Mouse (Mus musculus): ENCODE measurements at regions not wholly inside any gene's neighbourhood (a gene's known extent, or its start where the extent isn't known, plus 50 kb on each side); places are given as distances from the start of the nearest gene placed in this dataset.
A peak's percentile ranks its signal among the peaks of the same experiment; 100 is the strongest.

GRCm38 (mm10) chr2:9267675-9268074 lies 613.4 kb upstream of the 4930412O13Rik start:
- no peak for ATAC-seq (ENCODE audit: low FRiP score, low TSS enrichment)
- Histone ChIP-seq H3K9ac (ENCODE audit: low read depth, low read length) (no peak overlapping the region), H3K4me1 (ENCODE audit: control insufficient read depth, insufficient read depth, low read length) (no peaks in the 10 kb centered on the region), H3K4me3 (ENCODE audit: low read length) (no peak overlapping the region), H3K27ac (ENCODE audit: low read depth, low read length) (no peak overlapping the region), H3K4me2 (replicated peaks; ENCODE audit: low read depth, low read length) (no peak overlapping the region), H3K27me3 (ENCODE audit: control insufficient read depth, insufficient read depth, low read length) (no peaks in the 10 kb centered on the region), H3K9me3 (ENCODE audit: control insufficient read depth, low read length) (no peaks in the 10 kb centered on the region), H3K36me3 (ENCODE audit: control insufficient read depth, insufficient read depth, low read length) (no peaks in the 10 kb centered on the region)
- WGBS, result 96% methylated on average over 4 of the region's 4 CpGs

- no peak overlapping the region for H3K27ac ChIP-seq (ENCODE audit: low read depth, low read length)
- H3K27me3 ChIP-seq (ENCODE audit: control insufficient read depth, insufficient read depth, low read length), result no peaks in the 10 kb centered on the region
- no peak for ATAC-seq (ENCODE audit: low FRiP score, low TSS enrichment)
- no peak overlapping the region for H3K9ac ChIP-seq (ENCODE audit: low read depth, low read length)
- H3K4me1 ChIP-seq (ENCODE audit: control insufficient read depth, insufficient read depth, low read length), result 0 out of 2 replicates have a peak, but pooled peaks cover 3% of the 10 kb centered on the region
- no peaks in the 10 kb centered on the region for H3K36me3 ChIP-seq (ENCODE audit: control insufficient read depth, insufficient read depth, low read length)
- H3K4me2 ChIP-seq (replicated peaks; ENCODE audit: low read depth, low read length), result no peak overlapping the region
- H3K9me3 ChIP-seq (ENCODE audit: control insufficient read depth, low read length), result no peaks in the 10 kb centered on the region
- 88% methylated on average over 2 of the region's 2 CpGs for WGBS
- H3K4me3 ChIP-seq (ENCODE audit: low read length), result no peak overlapping the region
Measured at GRCm38 (mm10) chr2:9283441-9283840, 597.6 kb upstream of the 4930412O13Rik start.

DNA sequence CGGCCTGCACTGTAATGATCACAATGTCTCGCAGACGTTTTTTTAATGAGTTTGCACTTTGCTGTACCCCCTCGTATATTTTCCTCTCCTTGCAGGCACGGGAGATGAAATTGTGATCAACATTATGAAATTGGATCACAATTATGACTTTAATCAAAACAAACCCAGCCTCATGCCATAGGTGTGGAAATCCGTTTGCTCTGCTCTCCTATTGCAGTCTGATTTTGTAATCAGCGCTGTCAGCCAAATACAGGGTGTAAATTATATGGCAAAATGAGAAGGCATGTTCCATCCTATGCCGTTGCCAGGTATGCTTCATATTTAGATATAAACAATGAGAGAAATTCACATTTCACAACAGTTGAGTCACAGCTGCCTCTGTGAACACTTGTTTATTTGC lies 595.3 kb upstream of the 4930412O13Rik start:
- no peak overlapping the region for H3K27ac ChIP-seq (ENCODE audit: low read depth, low read length)
- no peak for ATAC-seq (ENCODE audit: low FRiP score, low TSS enrichment)
- WGBS, result 60% methylated on average over 8 of the region's 8 CpGs

DNA sequence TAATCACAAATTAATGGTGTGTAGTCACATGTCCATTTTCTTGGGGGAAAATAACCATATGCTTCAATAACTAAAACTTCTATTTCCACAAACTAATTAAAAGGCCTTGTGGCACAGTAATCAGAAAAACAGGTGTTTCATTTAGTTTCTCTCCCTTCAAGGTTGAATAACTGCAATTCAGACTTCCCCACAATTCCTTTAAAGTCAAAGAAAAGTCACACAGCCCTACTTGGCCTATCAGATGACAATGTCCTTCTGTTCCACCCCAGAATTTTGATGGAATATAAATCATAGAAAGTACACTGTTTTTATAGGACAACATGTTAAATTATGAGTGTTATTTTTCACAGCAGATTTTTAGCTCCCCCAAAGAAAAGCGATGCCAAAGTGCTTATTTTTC lies 594.0 kb upstream of the 4930412O13Rik start:
- no peaks in the 10 kb centered on the region for H3K9me3 ChIP-seq (ENCODE audit: control insufficient read depth, low read length)

More for the DNA sequence above, 595.3 kb upstream of the 4930412O13Rik start:
- 0 out of 2 replicates have a peak, but pooled peaks cover 3% of the 10 kb centered on the region for H3K4me1 ChIP-seq (ENCODE audit: control insufficient read depth, insufficient read depth, low read length)
- H3K27me3 ChIP-seq (ENCODE audit: control insufficient read depth, insufficient read depth, low read length), result no peaks in the 10 kb centered on the region
- H3K4me3 ChIP-seq (ENCODE audit: low read length), result no peak overlapping the region
- no peaks in the 10 kb centered on the region for H3K36me3 ChIP-seq (ENCODE audit: control insufficient read depth, insufficient read depth, low read length)
- H3K9me3 ChIP-seq (ENCODE audit: control insufficient read depth, low read length), result no peaks in the 10 kb centered on the region
- no peak overlapping the region for H3K4me2 ChIP-seq (replicated peaks; ENCODE audit: low read depth, low read length)
- H3K9ac ChIP-seq (ENCODE audit: low read depth, low read length), result no peak overlapping the region

GRCm38 (mm10) chr2:9287623-9288022 lies 593.4 kb upstream of the 4930412O13Rik start:
- Histone ChIP-seq H3K9ac (ENCODE audit: low read depth, low read length) (no peak overlapping the region), H3K27ac (ENCODE audit: low read depth, low read length) (no peak overlapping the region), H3K4me2 (replicated peaks; ENCODE audit: low read depth, low read length) (no peak overlapping the region), H3K27me3 (ENCODE audit: control insufficient read depth, insufficient read depth, low read length) (no peaks in the 10 kb centered on the region), H3K4me3 (ENCODE audit: low read length) (no peak overlapping the region), H3K9me3 (ENCODE audit: control insufficient read depth, low read length) (no peaks in the 10 kb centered on the region), H3K36me3 (ENCODE audit: control insufficient read depth, insufficient read depth, low read length) (no peaks in the 10 kb centered on the region), H3K4me1 (ENCODE audit: control insufficient read depth, insufficient read depth, low read length) (0 out of 2 replicates have a peak, but pooled peaks cover 3% of the 10 kb centered on the region)
- ATAC-seq (ENCODE audit: low FRiP score, low TSS enrichment), result no peak
- WGBS, result 31% methylated on average over 6 of the region's 6 CpGs

More for the DNA sequence above, 594.0 kb upstream of the 4930412O13Rik start:
- Histone ChIP-seq H3K9ac (ENCODE audit: low read depth, low read length) (no peak overlapping the region), H3K4me3 (ENCODE audit: low read length) (no peak overlapping the region), H3K4me1 (ENCODE audit: control insufficient read depth, insufficient read depth, low read length) (0 out of 2 replicates have a peak, but pooled peaks cover 3% of the 10 kb centered on the region), H3K27me3 (ENCODE audit: control insufficient read depth, insufficient read depth, low read length) (no peaks in the 10 kb centered on the region), H3K4me2 (replicated peaks; ENCODE audit: low read depth, low read length) (no peak overlapping the region), H3K27ac (ENCODE audit: low read depth, low read length) (no peak overlapping the region), H3K36me3 (ENCODE audit: control insufficient read depth, insufficient read depth, low read length) (no peaks in the 10 kb centered on the region)
- peak; percentile 60 for ATAC-seq (ENCODE audit: low FRiP score, low TSS enrichment)
- 43% methylated on average over 1 of the region's 1 CpGs for WGBS

GRCm38 (mm10) chr2:9331630-9332352 lies 549.3 kb upstream of the 4930412O13Rik start:
- Histone ChIP-seq H3K9ac (ENCODE audit: low read depth, low read length) (0 out of 2 replicates have a peak overlapping the region, but pooled peaks have one; percentile 4), H3K36me3 (ENCODE audit: control insufficient read depth, insufficient read depth, low read length) (no peaks in the 10 kb centered on the region), H3K4me1 (ENCODE audit: control insufficient read depth, insufficient read depth, low read length) (peaks cover 7% of the 10 kb centered on the region; the same call in 1 of the 2 replicates), H3K4me3 (ENCODE audit: low read length) (peak overlapping the region; percentile 12; the same call in 1 of the 2 replicates), H3K9me3 (ENCODE audit: control insufficient read depth, low read length) (no peaks in the 10 kb centered on the region), H3K27me3 (ENCODE audit: control insufficient read depth, insufficient read depth, low read length) (no peaks in the 10 kb centered on the region), H3K27ac (ENCODE audit: low read depth, low read length) (0 out of 2 replicates have a peak overlapping the region, but pooled peaks have one; percentile 17), H3K4me2 (replicated peaks; ENCODE audit: low read depth, low read length) (peak overlapping the region; percentile 26)
- WGBS, result 25% methylated on average over 16 of the region's 16 CpGs
- peak; percentile 77; the same call in 1 of the 2 replicates for ATAC-seq (ENCODE audit: low FRiP score, low TSS enrichment)

DNA sequence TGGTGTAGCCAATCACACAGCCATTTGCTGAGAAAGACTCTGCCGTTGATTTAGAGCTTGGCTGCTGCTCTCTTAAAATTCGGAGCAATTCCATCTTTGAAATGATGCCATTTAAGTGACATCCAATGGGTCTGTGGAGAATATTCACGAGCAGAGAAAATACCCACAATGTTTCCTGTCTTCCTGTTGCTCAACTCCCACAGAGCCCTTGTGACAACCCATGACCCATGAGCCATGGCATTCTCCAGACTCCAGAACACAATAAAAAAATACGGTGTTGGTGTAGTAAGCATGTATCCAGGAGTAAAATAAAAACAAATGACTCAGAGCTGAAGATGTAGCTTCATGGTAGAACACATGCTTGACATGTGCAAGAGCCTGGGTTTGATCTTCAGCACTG lies 532.1 kb upstream of the 4930412O13Rik start:
- no peaks in the 10 kb centered on the region for H3K9me3 ChIP-seq (ENCODE audit: control insufficient read depth, low read length)
- WGBS, result 53% methylated on average over 4 of the region's 4 CpGs
- ATAC-seq (ENCODE audit: low FRiP score, low TSS enrichment), result no peak
- no peaks in the 10 kb centered on the region for H3K27me3 ChIP-seq (ENCODE audit: control insufficient read depth, insufficient read depth, low read length)
- H3K9ac ChIP-seq (ENCODE audit: low read depth, low read length), result no peak overlapping the region
- no peak overlapping the region for H3K27ac ChIP-seq (ENCODE audit: low read depth, low read length)
- no peak overlapping the region for H3K4me2 ChIP-seq (replicated peaks; ENCODE audit: low read depth, low read length)
- no peaks in the 10 kb centered on the region for H3K36me3 ChIP-seq (ENCODE audit: control insufficient read depth, insufficient read depth, low read length)
- H3K4me1 ChIP-seq (ENCODE audit: control insufficient read depth, insufficient read depth, low read length), result no peaks in the 10 kb centered on the region
- H3K4me3 ChIP-seq (ENCODE audit: low read length), result no peak overlapping the region

DNA sequence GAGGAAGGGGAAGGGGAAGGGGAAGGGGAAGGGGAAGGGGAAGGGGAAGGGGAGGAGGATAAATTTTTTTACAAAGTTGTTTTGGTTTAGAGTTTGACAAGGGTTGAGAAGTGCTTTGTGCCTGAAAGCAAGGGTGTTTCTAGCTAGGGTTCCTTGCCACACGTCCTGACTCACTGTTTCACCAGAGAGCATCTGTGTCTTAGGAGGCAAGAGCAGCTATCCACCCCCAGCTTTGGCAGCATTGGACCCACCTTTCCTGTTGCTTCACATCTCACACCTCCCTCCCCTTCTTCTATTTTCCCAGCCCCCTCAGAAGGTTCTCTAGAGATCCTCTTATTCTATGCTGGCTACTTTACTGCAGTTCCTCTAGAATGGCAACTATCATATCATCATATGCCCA lies 531.1 kb upstream of the 4930412O13Rik start:
- H3K27me3 ChIP-seq (ENCODE audit: control insufficient read depth, insufficient read depth, low read length), result no peaks in the 10 kb centered on the region
- no peak overlapping the region for H3K4me3 ChIP-seq (ENCODE audit: low read length)
- no peak overlapping the region for H3K4me2 ChIP-seq (replicated peaks; ENCODE audit: low read depth, low read length)
- no peaks in the 10 kb centered on the region for H3K4me1 ChIP-seq (ENCODE audit: control insufficient read depth, insufficient read depth, low read length)
- no peak overlapping the region for H3K9ac ChIP-seq (ENCODE audit: low read depth, low read length)
- 62% methylated on average over 1 of the region's 1 CpGs for WGBS
- H3K36me3 ChIP-seq (ENCODE audit: control insufficient read depth, insufficient read depth, low read length), result no peaks in the 10 kb centered on the region
- ATAC-seq (ENCODE audit: low FRiP score, low TSS enrichment), result no peak
- no peak overlapping the region for H3K27ac ChIP-seq (ENCODE audit: low read depth, low read length)
- H3K9me3 ChIP-seq (ENCODE audit: control insufficient read depth, low read length), result no peaks in the 10 kb centered on the region

- no peaks in the 10 kb centered on the region for H3K9me3 ChIP-seq (ENCODE audit: control insufficient read depth, low read length)
- 19% methylated on average over 7 of the region's 7 CpGs for WGBS
- H3K36me3 ChIP-seq (ENCODE audit: control insufficient read depth, insufficient read depth, low read length), result no peaks in the 10 kb centered on the region
- no peak overlapping the region for H3K9ac ChIP-seq (ENCODE audit: low read depth, low read length)
- H3K27ac ChIP-seq (ENCODE audit: low read depth, low read length), result no peak overlapping the region
- no peaks in the 10 kb centered on the region for H3K27me3 ChIP-seq (ENCODE audit: control insufficient read depth, insufficient read depth, low read length)
- H3K4me2 ChIP-seq (replicated peaks; ENCODE audit: low read depth, low read length), result no peak overlapping the region
- H3K4me3 ChIP-seq (ENCODE audit: low read length), result no peak overlapping the region
- ATAC-seq (ENCODE audit: low FRiP score, low TSS enrichment), result no peak
- no peaks in the 10 kb centered on the region for H3K4me1 ChIP-seq (ENCODE audit: control insufficient read depth, insufficient read depth, low read length)
Measured at GRCm38 (mm10) chr2:9352190-9352589, 528.9 kb upstream of the 4930412O13Rik start.
